Mouse (Mus musculus) olfactory bulb, adult 2 months (tissue): ENCODE results near the gene Tsc22d3.
"Not testable (repeated sequence)": the region's sequence is repeated elsewhere in the genome, so short reads cannot be mapped to it uniquely, and the experiment has no call there.

Experiments used
- CTCF ChIP-seq: fragments of 200-500 bp; IDR thresholded peaks from 2 replicates; pipeline ENCODE4 v1.5.1; 2012; ENCODE audit warnings: low read depth, mild to moderate bottlenecking, low read length, moderate library complexity; ENCODE audit not compliant: insufficient read depth
- POLR2A ChIP-seq: fragments of 200-500 bp; IDR thresholded peaks from 2 replicates; pipeline ENCODE4 v1.6.1; 2012; ENCODE audit warnings: mild to moderate bottlenecking, low read depth, low read length, moderate library complexity; ENCODE audit not compliant: insufficient read depth

DNA sequence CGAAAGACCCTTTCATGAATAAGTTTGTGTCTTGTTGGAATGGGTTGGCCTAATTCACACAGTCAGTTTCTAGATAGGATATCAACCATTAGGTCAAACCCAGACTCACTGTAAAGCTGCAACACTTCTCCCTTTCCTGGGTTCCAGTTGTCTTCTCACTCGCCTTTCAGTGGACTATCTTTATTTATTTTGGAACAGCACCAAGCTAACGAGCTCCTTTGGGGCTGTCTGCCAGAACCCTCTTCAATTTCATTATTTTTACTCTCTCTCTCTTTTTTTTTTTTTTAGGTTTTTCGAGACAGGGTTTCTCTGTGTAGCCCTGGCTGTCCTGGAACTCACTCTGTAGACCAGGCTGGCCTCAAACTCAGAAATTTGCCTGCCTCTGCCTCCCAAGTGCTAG lies 102.0 kb downstream of the Tsc22d3 start:
- not testable (repeated sequence) for TF ChIP-seq CTCF, POLR2A
